Comparison of ENCODE assay signal across 24 mouse cellular contexts in the genomic region with DNA sequence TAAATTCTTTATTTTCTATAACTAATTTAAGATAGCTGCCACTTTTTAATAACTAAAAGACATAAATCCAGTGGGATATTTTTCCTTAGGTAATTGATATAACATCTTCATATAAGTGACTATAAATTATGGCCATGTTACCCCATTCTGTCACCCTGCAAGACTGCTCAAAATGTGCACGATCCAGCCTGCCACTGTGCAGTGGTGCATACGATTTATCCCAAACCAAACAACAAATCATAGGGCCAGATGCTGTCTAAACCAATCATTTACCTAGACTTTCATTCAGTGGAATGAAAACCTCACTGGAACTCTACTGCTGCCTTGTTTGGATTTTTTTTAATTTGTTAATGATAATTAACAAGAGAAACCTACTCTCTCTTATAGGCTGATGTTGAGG.
"Had no signal": no experiment of that assay in that cellular context is flagged by ENCODE, and none has a peak within 500 bp of the region (broad histone marks: within the 10 kb centered on the region; RNA-seq: fewer than 3 reads in every experiment).

No protein-coding gene starts in this region.

- DNase-seq: gastrocnemius, adult 2 months; gastrocnemius, postnatal 10 days; gastrocnemius, postnatal 25 days; heart, adult 18-20 months; heart, postnatal 10 days; heart, postnatal 4 days; kidney, adult 18-20 months; kidney, adult 8-10 months; kidney, postnatal 25 days; kidney, postnatal 4 days; liver; liver, embryonic 13.5 days had no signal

- H3K4me3 ChIP-seq: gastrocnemius, adult 2 months; heart, embryonic 10.5 days; heart, embryonic 12.5 days; hindbrain, embryonic 10.5 days; hindbrain, embryonic 15.5 days; intestine, embryonic 15.5 days; layer of hippocampus, adult 2 months; left cerebral cortex, adult 2 months; limb, embryonic 10.5 days; limb, embryonic 12.5 days; liver, embryonic 13.5 days had no signal

- H3K27me3 ChIP-seq: heart, embryonic 12.5 days; hindbrain, embryonic 15.5 days; intestine, embryonic 15.5 days; limb, embryonic 12.5 days; liver, embryonic 13.5 days had no signal

- H3K27ac ChIP-seq: gastrocnemius, adult 2 months; heart, embryonic 10.5 days; hindbrain, embryonic 10.5 days; hindbrain, embryonic 15.5 days; intestine, embryonic 15.5 days; layer of hippocampus, adult 2 months; left cerebral cortex, adult 2 months; limb, embryonic 10.5 days; limb, embryonic 12.5 days; liver, embryonic 13.5 days had no signal

- H3K4me1 ChIP-seq: heart, embryonic 10.5 days; heart, embryonic 12.5 days; hindbrain, embryonic 10.5 days; intestine, embryonic 15.5 days; limb, embryonic 10.5 days; limb, embryonic 12.5 days; liver, embryonic 13.5 days had no signal

- H3K9ac ChIP-seq: heart, embryonic 12.5 days; hindbrain, embryonic 15.5 days; intestine, embryonic 15.5 days; limb, embryonic 12.5 days; liver, embryonic 13.5 days had no signal

- H3K9me3 ChIP-seq: heart, embryonic 10.5 days; heart, embryonic 12.5 days; hindbrain, embryonic 10.5 days; hindbrain, embryonic 15.5 days; intestine, embryonic 15.5 days; limb, embryonic 10.5 days; limb, embryonic 12.5 days; liver, embryonic 13.5 days had no signal

- H3K4me2 ChIP-seq: heart, embryonic 12.5 days; hindbrain, embryonic 15.5 days; intestine, embryonic 15.5 days; limb, embryonic 12.5 days; liver, embryonic 11.5 days; liver, embryonic 13.5 days had no signal

- H3K36me3 ChIP-seq: heart, embryonic 10.5 days; heart, embryonic 12.5 days; hindbrain, embryonic 10.5 days; hindbrain, embryonic 15.5 days; intestine, embryonic 15.5 days; limb, embryonic 10.5 days; limb, embryonic 12.5 days; liver, embryonic 13.5 days had no signal

- ATAC-seq: inflammation-experienced regulatory T-cells, adult 6 months; intestine, embryonic 15.5 days; intestine, postnatal 0 days had no signal
